Comparison of ENCODE assay signal across 15 mouse cellular contexts in genomic region chr7:38151706-38152312, GRCm38 (mm10). TPM values are rescaled to one million over a fixed set of nuclear protein-coding genes. Genes with fewer than 3 reads are reported as not detected.
DNase-seq lines count a peak whose midpoint lies in the region; ATAC-seq and TF ChIP-seq lines count a peak whose summit lies in the region.
"Had no signal": no experiment of that assay in that cellular context is flagged by ENCODE, and none has a peak within 500 bp of the region (broad histone marks: within the 10 kb centered on the region; RNA-seq: fewer than 3 reads in every experiment).

No protein-coding gene starts in this region.

- peak; percentile 50 to 61 for DNase-seq in left cerebral cortex, postnatal 14 days (ENCODE audit: low spot score in 2 of 2)
- no peak for DNase-seq in left cerebral cortex, adult 2 months (ENCODE audit: extremely low spot score in 1 of 2, low spot score in 2 of 2)
- peak; percentile 53 to 78 for DNase-seq in right cerebral cortex, postnatal 10 days (ENCODE audit: low spot score in 2 of 2)
- no peak for DNase-seq in right cerebral cortex, adult 18-20 months
- no peak for DNase-seq in heart, adult 8-10 months (ENCODE audit: low spot score)
- DNase-seq: adrenal gland, adult 8-10 months; cerebellum, postnatal 10 days had no signal

- TF ChIP-seq CTCF in left cerebral cortex, adult 2 months (IDR thresholded peaks at IDR 0.05): no peak; the same call in 1 of the 2 replicates

- H3K4me2 ChIP-seq in forebrain, embryonic 15.5 days (replicated peaks): no peak overlapping the region
- H3K4me2 ChIP-seq in forebrain, embryonic 12.5 days: no peak overlapping the region
- H3K4me2 ChIP-seq: embryonic facial prominence, embryonic 12.5 days; heart, embryonic 15.5 days; hindbrain, embryonic 13.5 days; kidney, embryonic 15.5 days; neural tube, embryonic 12.5 days had no signal

- H3K9me3 ChIP-seq in forebrain, embryonic 15.5 days: no peaks in the 10 kb centered on the region
- no peaks in the 10 kb centered on the region for H3K9me3 ChIP-seq in forebrain, embryonic 12.5 days
- H3K9me3 ChIP-seq: heart, embryonic 15.5 days; hindbrain, embryonic 13.5 days; kidney, embryonic 15.5 days had no signal

- ATAC-seq in forebrain, embryonic 15.5 days (replicated peaks): peak; percentile 48
- no peak for ATAC-seq in forebrain, embryonic 12.5 days (ENCODE audit: low FRiP score)
- ATAC-seq in monocyte, adult 5-6 weeks (replicated peaks; ENCODE audit: insufficient number of reproducible peaks, low FRiP score, low TSS enrichment, poor library complexity, severe bottlenecking): no peak

- peak overlapping the region; percentile 40; the same call in 1 of the 2 replicates for H3K27ac ChIP-seq in forebrain, embryonic 15.5 days (replicated peaks)
- H3K27ac ChIP-seq in forebrain, embryonic 12.5 days: no peak overlapping the region
- no peak overlapping the region for H3K27ac ChIP-seq in left cerebral cortex, adult 2 months
- H3K27ac ChIP-seq: embryonic facial prominence, embryonic 12.5 days; heart, embryonic 15.5 days; hindbrain, embryonic 13.5 days; kidney, embryonic 15.5 days; neural tube, embryonic 12.5 days had no signal

- no peak overlapping the region for H3K9ac ChIP-seq in forebrain, embryonic 15.5 days (replicated peaks)
- no peak overlapping the region for H3K9ac ChIP-seq in forebrain, embryonic 12.5 days
- H3K9ac ChIP-seq: embryonic facial prominence, embryonic 12.5 days; heart, embryonic 15.5 days; hindbrain, embryonic 13.5 days; kidney, embryonic 15.5 days; neural tube, embryonic 12.5 days had no signal

- WGBS in forebrain, embryonic 15.5 days: 60% methylated on average over 14 of the region's 14 CpGs
- 67% methylated on average over 14 of the region's 14 CpGs for WGBS in forebrain, embryonic 12.5 days

- H3K27me3 ChIP-seq in forebrain, embryonic 15.5 days: no peaks in the 10 kb centered on the region
- H3K27me3 ChIP-seq in forebrain, embryonic 12.5 days: no peaks in the 10 kb centered on the region
- H3K27me3 ChIP-seq: embryonic facial prominence, embryonic 12.5 days; heart, embryonic 15.5 days; hindbrain, embryonic 13.5 days; kidney, embryonic 15.5 days; neural tube, embryonic 12.5 days had no signal

- peaks cover 10% of the 10 kb centered on the region; the same call in 1 of the 2 replicates for H3K4me1 ChIP-seq in forebrain, embryonic 15.5 days
- no peaks in the 10 kb centered on the region for H3K4me1 ChIP-seq in forebrain, embryonic 12.5 days
- H3K4me1 ChIP-seq: embryonic facial prominence, embryonic 12.5 days; heart, embryonic 15.5 days; hindbrain, embryonic 13.5 days; kidney, embryonic 15.5 days; neural tube, embryonic 12.5 days had no signal

- intact Hi-C loops in left cerebral cortex, postnatal 14 days (cut with DNase I): no loop called here
- intact Hi-C loops in left cerebral cortex, adult 2 months (cut with DNase I): no loop called here

- H3K4me3 ChIP-seq in forebrain, embryonic 15.5 days: no peak overlapping the region
- no peak overlapping the region for H3K4me3 ChIP-seq in forebrain, embryonic 12.5 days (replicated peaks)
- H3K4me3 ChIP-seq in left cerebral cortex, adult 2 months: no peak overlapping the region
- H3K4me3 ChIP-seq: embryonic facial prominence, embryonic 12.5 days; heart, embryonic 15.5 days; hindbrain, embryonic 13.5 days; kidney, embryonic 15.5 days; neural tube, embryonic 12.5 days had no signal

- H3K36me3 ChIP-seq in forebrain, embryonic 15.5 days: no peaks in the 10 kb centered on the region
- H3K36me3 ChIP-seq in forebrain, embryonic 12.5 days (replicated peaks): no peaks in the 10 kb centered on the region
- H3K36me3 ChIP-seq: embryonic facial prominence, embryonic 12.5 days; heart, embryonic 15.5 days; hindbrain, embryonic 13.5 days; kidney, embryonic 15.5 days; neural tube, embryonic 12.5 days had no signal

RNA-seq across cellular contexts. Expression of gene 1600014C10Rik, which starts 31.2 kb away (rescaled TPM):
- 16.8 and 17.7 TPM in 2 replicates for polyA plus RNA-seq in forebrain, embryonic 15.5 days (2015; fragmentation: Nextera tagmentation; extraction: Ambion mirVana)
- polyA plus RNA-seq in forebrain, embryonic 12.5 days (2016; fragmentation: Nextera tagmentation; extraction: Ambion mirVana): 12.1 and 14.2 TPM in 2 replicates
- 10 to 100 TPM; 17.7 to 18.8 TPM for total RNA-seq in left cerebral cortex, postnatal 14 days (2021)
- 10 to 100 TPM; 20.7 to 24.0 TPM for total RNA-seq in left cerebral cortex, adult 2 months (2021)
- total RNA-seq in monocyte, adult 5-6 weeks (2017): 14.8 to 15.5 TPM (median 15.0 TPM) in 3 replicates
- total RNA-seq in heart, adult 8-10 months (2022): 10 to 100 TPM; 32.1 to 42.1 (median 37.4) TPM

RNA-seq across cellular contexts. Expression of gene Ccne1, which starts 44.5 kb away (rescaled TPM):
- 13.9 and 16.4 TPM in 2 replicates for polyA plus RNA-seq in forebrain, embryonic 15.5 days (2015; fragmentation: Nextera tagmentation; extraction: Ambion mirVana)
- 43.4 and 44.1 TPM in 2 replicates for polyA plus RNA-seq in forebrain, embryonic 12.5 days (2016; fragmentation: Nextera tagmentation; extraction: Ambion mirVana)
- 10 to 100 TPM; 15.3 to 19.5 TPM for total RNA-seq in left cerebral cortex, postnatal 14 days (2021)
- 10 to 100 TPM; 20.0 to 21.8 TPM for total RNA-seq in left cerebral cortex, adult 2 months (2021)
- 1.2 to 6.3 TPM (median 1.7 TPM) in 3 replicates for total RNA-seq in monocyte, adult 5-6 weeks (2017)
- 1 to 10 TPM in 3 of 4 experiments, under 1 TPM in 1; 0.95 to 2.2 (median 1.7) TPM for total RNA-seq in heart, adult 8-10 months (2022)

Comparison
In these comparisons a context has a peak if more than half of its experiments do, and no peak if none do; other contexts are left out.
1. DNase-seq: peak in left cerebral cortex, postnatal 14 days (2 of 2) and right cerebral cortex, postnatal 10 days (2 of 2); none in left cerebral cortex, adult 2 months (0 of 2), right cerebral cortex, adult 18-20 months (single experiment) and heart, adult 8-10 months (single experiment).